Mouse (Mus musculus): ENCODE results near the gene Pde8b. TPM values are rescaled to one million over a fixed set of nuclear protein-coding genes. Genes with fewer than 3 reads are reported as not detected.

The Pde8b gene
- polyA plus RNA-seq, 1 experiment from 2014 or later = 7.3 TPM

- DNase-seq (no peak), ATAC-seq (ENCODE audit: low FRiP score, low TSS enrichment) (no peak)
- Histone ChIP-seq H3K4me3 (replicated peaks; ENCODE audit: low read depth, low read length) (no peak overlapping the region), H3K9ac (replicated peaks; ENCODE audit: low read length) (no peak overlapping the region), H3K27ac (replicated peaks; ENCODE audit: low read depth, low read length) (no peak overlapping the region), H3K27me3 (ENCODE audit: control insufficient read depth, insufficient read depth, low read length) (no peaks in the 10 kb centered on the region), H3K9me3 (ENCODE audit: control insufficient read depth, low read length) (no peaks in the 10 kb centered on the region), H3K36me3 (ENCODE audit: control insufficient read depth, insufficient read depth, low read length) (no peaks in the 10 kb centered on the region), H3K4me1 (ENCODE audit: control insufficient read depth, insufficient read depth, low read length) (no peaks in the 10 kb centered on the region), H3K4me2 (ENCODE audit: low read length) (no peak overlapping the region)
- 74% methylated on average over 10 of the region's 10 CpGs for WGBS
Observed at GRCm38 (mm10) chr13:95095860-95096259, 154.3 kb downstream of the Pde8b start.

GRCm38 (mm10) chr13:95091546-95092445 lies 158.3 kb downstream of the Pde8b start:
- Histone ChIP-seq H3K27ac (replicated peaks; ENCODE audit: low read depth, low read length) (no peak overlapping the region), H3K4me2 (ENCODE audit: low read length) (no peak overlapping the region), H3K4me1 (ENCODE audit: control insufficient read depth, insufficient read depth, low read length) (no peaks in the 10 kb centered on the region), H3K4me3 (replicated peaks; ENCODE audit: low read depth, low read length) (no peak overlapping the region), H3K36me3 (ENCODE audit: control insufficient read depth, insufficient read depth, low read length) (no peaks in the 10 kb centered on the region), H3K27me3 (ENCODE audit: control insufficient read depth, insufficient read depth, low read length) (no peaks in the 10 kb centered on the region), H3K9ac (replicated peaks; ENCODE audit: low read length) (no peak overlapping the region), H3K9me3 (ENCODE audit: control insufficient read depth, low read length) (no peaks in the 10 kb centered on the region)
- no peak for ATAC-seq (ENCODE audit: low FRiP score, low TSS enrichment)
- WGBS = 88% methylated on average over 14 of the region's 14 CpGs
- DNase-seq = no peak

- no peak for DNase-seq
- Histone ChIP-seq H3K4me3 (replicated peaks; ENCODE audit: low read depth, low read length) (no peak overlapping the region), H3K4me1 (ENCODE audit: control insufficient read depth, insufficient read depth, low read length) (no peaks in the 10 kb centered on the region), H3K36me3 (ENCODE audit: control insufficient read depth, insufficient read depth, low read length) (no peaks in the 10 kb centered on the region), H3K27me3 (ENCODE audit: control insufficient read depth, insufficient read depth, low read length) (no peaks in the 10 kb centered on the region), H3K9ac (replicated peaks; ENCODE audit: low read length) (no peak overlapping the region), H3K4me2 (ENCODE audit: low read length) (no peak overlapping the region), H3K27ac (replicated peaks; ENCODE audit: low read depth, low read length) (no peak overlapping the region), H3K9me3 (ENCODE audit: control insufficient read depth, low read length) (no peaks in the 10 kb centered on the region)
- ATAC-seq (ENCODE audit: low FRiP score, low TSS enrichment) = no peak
- 90% methylated on average over 8 of the region's 8 CpGs for WGBS
Observed at GRCm38 (mm10) chr13:95087358-95087787, 162.8 kb downstream of the Pde8b start.

- no peak overlapping the region for H3K27ac ChIP-seq (replicated peaks; ENCODE audit: low read depth, low read length)
- H3K36me3 ChIP-seq (ENCODE audit: control insufficient read depth, insufficient read depth, low read length) = no peaks in the 10 kb centered on the region
- no peak overlapping the region for H3K4me3 ChIP-seq (replicated peaks; ENCODE audit: low read depth, low read length)
- no peak for DNase-seq
- no peak overlapping the region for H3K4me2 ChIP-seq (ENCODE audit: low read length)
- no peaks in the 10 kb centered on the region for H3K4me1 ChIP-seq (ENCODE audit: control insufficient read depth, insufficient read depth, low read length)
- no peaks in the 10 kb centered on the region for H3K27me3 ChIP-seq (ENCODE audit: control insufficient read depth, insufficient read depth, low read length)
- no peaks in the 10 kb centered on the region for H3K9me3 ChIP-seq (ENCODE audit: control insufficient read depth, low read length)
- 85% methylated on average over 5 of the region's 5 CpGs for WGBS
- no peak for ATAC-seq (ENCODE audit: low FRiP score, low TSS enrichment)
- no peak overlapping the region for H3K9ac ChIP-seq (replicated peaks; ENCODE audit: low read length)
Observed at GRCm38 (mm10) chr13:95086033-95086432, 164.1 kb downstream of the Pde8b start.

- H3K4me2 ChIP-seq (ENCODE audit: low read length) = no peak overlapping the region
- no peak overlapping the region for H3K27ac ChIP-seq (replicated peaks; ENCODE audit: low read depth, low read length)
- DNase-seq (no peak), ATAC-seq (ENCODE audit: low FRiP score, low TSS enrichment) (no peak)
- no peaks in the 10 kb centered on the region for H3K9me3 ChIP-seq (ENCODE audit: control insufficient read depth, low read length)
- H3K36me3 ChIP-seq (ENCODE audit: control insufficient read depth, insufficient read depth, low read length) = no peaks in the 10 kb centered on the region
- H3K4me1 ChIP-seq (ENCODE audit: control insufficient read depth, insufficient read depth, low read length) = no peaks in the 10 kb centered on the region
- H3K27me3 ChIP-seq (ENCODE audit: control insufficient read depth, insufficient read depth, low read length) = no peaks in the 10 kb centered on the region
- no peak overlapping the region for H3K4me3 ChIP-seq (replicated peaks; ENCODE audit: low read depth, low read length)
- 91% methylated on average over 3 of the region's 3 CpGs for WGBS
- no peak overlapping the region for H3K9ac ChIP-seq (replicated peaks; ENCODE audit: low read length)
Observed at GRCm38 (mm10) chr13:95082611-95083010, 167.5 kb downstream of the Pde8b start.

- no peak overlapping the region for H3K27ac ChIP-seq (replicated peaks; ENCODE audit: low read depth, low read length)
- H3K4me3 ChIP-seq (replicated peaks; ENCODE audit: low read depth, low read length) = no peak overlapping the region
- H3K27me3 ChIP-seq (ENCODE audit: control insufficient read depth, insufficient read depth, low read length) = no peaks in the 10 kb centered on the region
- no peak for ATAC-seq (ENCODE audit: low FRiP score, low TSS enrichment)
- H3K4me2 ChIP-seq (ENCODE audit: low read length) = no peak overlapping the region
- H3K36me3 ChIP-seq (ENCODE audit: control insufficient read depth, insufficient read depth, low read length) = no peaks in the 10 kb centered on the region
- no peaks in the 10 kb centered on the region for H3K9me3 ChIP-seq (ENCODE audit: control insufficient read depth, low read length)
- WGBS = 88% methylated on average over 7 of the region's 7 CpGs
- no peaks in the 10 kb centered on the region for H3K4me1 ChIP-seq (ENCODE audit: control insufficient read depth, insufficient read depth, low read length)
- no peak overlapping the region for H3K9ac ChIP-seq (replicated peaks; ENCODE audit: low read length)
- no peak for DNase-seq
Observed at GRCm38 (mm10) chr13:95081082-95081481, 169.1 kb downstream of the Pde8b start.

GRCm38 (mm10) chr13:95078492-95078891 lies 171.6 kb downstream of the Pde8b start:
- no peaks in the 10 kb centered on the region for H3K4me1 ChIP-seq (ENCODE audit: control insufficient read depth, insufficient read depth, low read length)
- no peaks in the 10 kb centered on the region for H3K9me3 ChIP-seq (ENCODE audit: control insufficient read depth, low read length)
- WGBS = 63% methylated on average over 6 of the region's 6 CpGs
- no peak overlapping the region for H3K4me3 ChIP-seq (replicated peaks; ENCODE audit: low read depth, low read length)
- no peak overlapping the region for H3K9ac ChIP-seq (replicated peaks; ENCODE audit: low read length)
- H3K27ac ChIP-seq (replicated peaks; ENCODE audit: low read depth, low read length) = no peak overlapping the region
- DNase-seq = no peak
- no peaks in the 10 kb centered on the region for H3K36me3 ChIP-seq (ENCODE audit: control insufficient read depth, insufficient read depth, low read length)
- H3K27me3 ChIP-seq (ENCODE audit: control insufficient read depth, insufficient read depth, low read length) = no peaks in the 10 kb centered on the region
- H3K4me2 ChIP-seq (ENCODE audit: low read length) = no peak overlapping the region
- ATAC-seq (ENCODE audit: low FRiP score, low TSS enrichment) = no peak

GRCm38 (mm10) chr13:95077688-95078087 lies 172.4 kb downstream of the Pde8b start:
- DNase-seq (no peak), ATAC-seq (ENCODE audit: low FRiP score, low TSS enrichment) (no peak)
- H3K4me1 ChIP-seq (ENCODE audit: control insufficient read depth, insufficient read depth, low read length) = no peaks in the 10 kb centered on the region
- no peaks in the 10 kb centered on the region for H3K36me3 ChIP-seq (ENCODE audit: control insufficient read depth, insufficient read depth, low read length)
- H3K27me3 ChIP-seq (ENCODE audit: control insufficient read depth, insufficient read depth, low read length) = no peaks in the 10 kb centered on the region
- WGBS = 83% methylated on average over 3 of the region's 3 CpGs
- H3K9ac ChIP-seq (replicated peaks; ENCODE audit: low read length) = no peak overlapping the region
- H3K27ac ChIP-seq (replicated peaks; ENCODE audit: low read depth, low read length) = no peak overlapping the region
- no peak overlapping the region for H3K4me2 ChIP-seq (ENCODE audit: low read length)
- H3K9me3 ChIP-seq (ENCODE audit: control insufficient read depth, low read length) = no peaks in the 10 kb centered on the region
- H3K4me3 ChIP-seq (replicated peaks; ENCODE audit: low read depth, low read length) = no peak overlapping the region

GRCm38 (mm10) chr13:95076142-95076541 lies 174.0 kb downstream of the Pde8b start:
- Histone ChIP-seq H3K36me3 (ENCODE audit: control insufficient read depth, insufficient read depth, low read length) (no peaks in the 10 kb centered on the region), H3K27me3 (ENCODE audit: control insufficient read depth, insufficient read depth, low read length) (no peaks in the 10 kb centered on the region), H3K9ac (replicated peaks; ENCODE audit: low read length) (no peak overlapping the region), H3K4me1 (ENCODE audit: control insufficient read depth, insufficient read depth, low read length) (no peaks in the 10 kb centered on the region), H3K9me3 (ENCODE audit: control insufficient read depth, low read length) (no peaks in the 10 kb centered on the region), H3K4me3 (replicated peaks; ENCODE audit: low read depth, low read length) (no peak overlapping the region), H3K27ac (replicated peaks; ENCODE audit: low read depth, low read length) (no peak overlapping the region), H3K4me2 (ENCODE audit: low read length) (no peak overlapping the region)
- no peak for DNase-seq
- 71% methylated on average over 2 of the region's 2 CpGs for WGBS
- ATAC-seq (ENCODE audit: low FRiP score, low TSS enrichment) = no peak

All from midbrain, embryonic 14.5 days (tissue).